Mouse (Mus musculus) hindbrain, embryonic 12.5 days (tissue): ENCODE results near the gene Prkca. TPM values are rescaled to one million over a fixed set of nuclear protein-coding genes. Genes with fewer than 3 reads are reported as not detected.

Experiments
- ATAC-seq: fragments of 200-750 bp; cut with Nextera tagmentation; 2 replicates; pipeline ENCODE4 v1.8.0; 2017; ENCODE audit warnings: moderate TSS enrichment; ENCODE audit not compliant: low FRiP score
- H3K27ac ChIP-seq: fragments of 300-500 bp; sonication (generic); 2 replicates; pipeline ENCODE4 v1.5.1; 2016; ENCODE audit warnings: mild to moderate bottlenecking
- H3K27me3 ChIP-seq: fragments of 300-500 bp; sonication (generic); 2 replicates; pipeline ENCODE4 v1.6.1; 2016; ENCODE audit warnings: mild to moderate bottlenecking
- H3K36me3 ChIP-seq: fragments of 300-500 bp; sonication (generic); 2 replicates; pipeline ENCODE4 v1.6.1; 2016; ENCODE audit warnings: mild to moderate bottlenecking
- H3K4me1 ChIP-seq: fragments of 300-500 bp; sonication (generic); 2 replicates; pipeline ENCODE4 v1.6.1; 2016
- H3K4me2 ChIP-seq: fragments of 300-500 bp; sonication (generic); replicated peaks from 2 replicates; pipeline ENCODE4 v1.6.1; 2016; ENCODE audit warnings: mild to moderate bottlenecking
- H3K4me3 ChIP-seq: fragments of 300-500 bp; sonication (generic); 2 replicates; pipeline ENCODE4 v1.5.1; 2016; ENCODE audit warnings: mild to moderate bottlenecking
- H3K9ac ChIP-seq: fragments of 300-500 bp; sonication (generic); 2 replicates; pipeline ENCODE4 v1.6.1; 2016; ENCODE audit warnings: mild to moderate bottlenecking, moderate library complexity
- H3K9me3 ChIP-seq: fragments of 300-500 bp; sonication (generic); replicated peaks from 2 replicates; pipeline ENCODE4 v1.6.1; 2016; ENCODE audit warnings: mild to moderate bottlenecking
- WGBS: fragments of 180-500 bp; shearing (Covaris S2); methylation state at CpG from one replicate; pipeline ENCODE4 v1.1.7; 2016; 5-methylcytosine and 5-hydroxymethylcytosine counted together
- polyA plus RNA-seq: library from polyadenylated mRNA; unstranded; fragments of >200 nt; fragmentation: Nextera tagmentation; extraction: Ambion mirVana; gene quantifications from 2 replicates; pipeline ENCODE4 v1.2.1, GENCODE M21; 2016

Gene Prkca
- polyA plus RNA-seq, 1 experiment from 2014 or later: 8.3 TPM

DNA sequence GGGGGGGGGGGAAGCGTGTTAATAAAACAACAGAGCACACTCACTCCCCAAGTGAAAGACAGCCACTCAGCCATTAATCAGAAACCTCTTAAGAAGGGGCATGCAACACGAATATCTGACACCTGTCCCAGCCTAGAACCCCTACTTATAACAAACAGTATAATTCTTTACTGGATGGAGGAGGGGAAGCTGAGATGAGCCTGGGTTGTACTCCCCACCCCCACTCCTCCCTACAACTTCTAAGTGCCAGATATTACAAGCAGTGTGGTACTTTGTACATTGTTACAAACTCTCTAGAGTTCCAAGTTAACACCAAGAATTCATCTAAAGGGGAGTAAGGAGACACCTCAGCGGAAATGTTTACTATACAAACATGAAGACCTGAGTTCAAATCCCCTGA, 9.1 kb downstream of the Prkca start:
- Histone ChIP-seq H3K27ac (no peak overlapping the region), H3K36me3 (no peaks in the 10 kb centered on the region), H3K4me2 (no peak overlapping the region), H3K9ac (no peak overlapping the region), H3K4me3 (no peak overlapping the region), H3K27me3 (no peaks in the 10 kb centered on the region), H3K4me1 (peaks cover 11% of the 10 kb centered on the region), H3K9me3 (no peaks in the 10 kb centered on the region)
- WGBS: 68% methylated on average over 3 of the region's 3 CpGs
- ATAC-seq: no peak

DNA sequence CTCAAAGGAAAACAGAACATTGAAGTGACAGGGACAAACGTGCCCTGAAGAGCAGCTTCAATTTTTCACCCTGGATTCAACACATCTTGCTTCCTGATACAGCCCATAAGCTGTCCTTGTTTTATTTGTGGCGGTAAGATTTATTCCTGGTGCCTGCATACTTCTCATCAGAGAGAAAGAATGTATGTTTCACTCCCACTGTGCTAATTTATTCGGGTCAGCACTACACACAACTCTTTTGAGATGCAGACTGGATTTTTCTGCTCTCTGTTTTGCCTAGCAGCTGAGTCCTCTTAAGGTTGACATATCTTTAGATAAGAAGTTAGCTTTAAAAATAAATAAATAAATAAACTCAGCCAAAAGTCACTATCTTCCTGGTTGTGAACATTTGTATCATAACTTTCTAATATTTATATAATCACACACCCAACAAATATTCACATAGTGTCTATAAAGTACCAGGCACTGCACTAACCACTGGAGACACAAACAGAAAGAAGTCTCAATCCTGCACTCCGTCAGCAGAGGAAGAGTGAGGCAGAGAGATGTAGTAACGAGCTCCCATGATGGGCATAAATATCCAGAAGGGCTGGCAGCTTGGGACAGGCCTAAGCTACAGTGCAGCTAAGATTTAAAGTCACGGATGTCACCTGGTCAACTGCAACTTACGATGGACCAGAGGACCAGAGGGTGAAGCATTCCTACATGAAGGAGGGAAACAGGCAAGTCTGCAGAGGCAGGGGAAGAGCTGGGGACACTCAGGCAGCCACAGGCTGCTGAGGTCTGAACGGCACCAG, 9.9 kb downstream of the Prkca start:
- Histone ChIP-seq H3K4me1 (peaks cover 11% of the 10 kb centered on the region), H3K9ac (no peak overlapping the region), H3K27me3 (no peaks in the 10 kb centered on the region), H3K9me3 (no peaks in the 10 kb centered on the region), H3K4me3 (no peak overlapping the region), H3K27ac (no peak overlapping the region), H3K36me3 (no peaks in the 10 kb centered on the region), H3K4me2 (no peak overlapping the region)
- WGBS: 58% methylated on average over 8 of the region's 8 CpGs
- no peak for ATAC-seq

DNA sequence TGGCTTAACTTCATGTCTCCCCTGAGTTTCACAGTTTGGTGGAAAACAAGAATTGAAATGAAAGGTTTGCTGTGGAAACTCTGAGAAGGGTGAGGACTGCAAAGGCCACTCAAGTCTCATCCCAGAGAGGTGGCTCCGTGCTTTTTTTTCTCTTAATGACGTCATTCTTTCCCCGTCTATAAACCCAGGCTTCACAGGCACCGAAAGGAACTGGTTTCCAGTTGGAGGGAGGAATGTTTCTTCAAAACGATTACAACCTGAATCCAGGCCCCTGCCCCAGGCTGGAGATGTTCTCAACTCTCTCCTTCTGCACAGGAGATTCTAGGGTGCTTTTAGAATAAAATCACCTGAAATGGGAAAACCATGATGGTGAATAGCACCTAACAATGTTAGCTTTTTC, 10.7 kb downstream of the Prkca start:
- Histone ChIP-seq H3K9me3 (no peaks in the 10 kb centered on the region), H3K27me3 (no peaks in the 10 kb centered on the region), H3K4me2 (no peak overlapping the region), H3K27ac (no peak overlapping the region), H3K4me1 (peaks cover 11% of the 10 kb centered on the region), H3K9ac (no peak overlapping the region), H3K4me3 (no peak overlapping the region), H3K36me3 (no peaks in the 10 kb centered on the region)
- ATAC-seq: no peak
- 69% methylated on average over 5 of the region's 5 CpGs for WGBS

DNA sequence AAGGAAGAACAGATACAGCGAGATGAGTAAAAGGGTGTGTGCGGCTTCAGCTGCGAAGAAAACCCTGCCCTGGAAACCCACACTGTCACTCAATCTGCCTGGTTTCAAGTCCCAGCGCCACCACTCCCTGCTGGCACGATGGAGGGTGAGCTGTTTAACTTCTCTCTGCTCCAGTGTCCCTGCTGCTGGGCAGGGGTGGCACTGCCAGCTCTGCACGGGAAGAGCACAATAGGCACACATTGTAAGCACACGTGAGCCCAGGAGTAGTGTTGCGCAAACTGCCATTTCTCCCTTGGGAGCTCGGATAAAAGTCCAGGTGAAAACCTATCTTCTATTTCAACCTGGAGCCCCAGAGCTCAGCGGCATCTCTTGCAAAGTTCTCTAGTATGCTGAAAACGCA, 12.9 kb downstream of the Prkca start:
- Histone ChIP-seq H3K9ac (no peak overlapping the region), H3K4me2 (no peak overlapping the region), H3K27me3 (no peaks in the 10 kb centered on the region), H3K4me3 (no peak overlapping the region), H3K4me1 (peaks cover 8% of the 10 kb centered on the region; the same call in 1 of the 2 replicates), H3K36me3 (no peaks in the 10 kb centered on the region), H3K27ac (no peak overlapping the region), H3K9me3 (no peaks in the 10 kb centered on the region)
- no peak for ATAC-seq
- whole genome bisulfite sequencing: 85% methylated on average over 11 of the region's 11 CpGs

DNA sequence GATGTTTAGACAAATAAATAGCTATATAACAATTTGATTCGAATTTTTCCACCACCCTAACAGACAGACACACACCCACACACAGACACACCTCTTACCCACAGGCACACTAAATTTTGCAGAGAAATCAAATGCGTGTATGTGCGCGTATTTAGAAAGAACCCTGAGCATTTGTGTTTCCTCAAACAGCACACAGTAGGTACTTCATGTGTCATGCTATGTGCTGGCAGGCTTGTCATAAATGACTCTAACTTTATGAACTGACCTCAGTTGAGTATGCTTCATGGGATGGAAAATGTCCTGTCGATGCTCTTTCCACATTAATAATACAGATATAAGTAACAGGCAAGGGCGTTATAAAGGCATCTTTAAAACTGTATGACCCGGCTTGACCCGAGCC, 17.8 kb downstream of the Prkca start:
- WGBS: 85% methylated on average over 8 of the region's 8 CpGs
- no peak for ATAC-seq
- H3K4me1 ChIP-seq: no peaks in the 10 kb centered on the region

DNA sequence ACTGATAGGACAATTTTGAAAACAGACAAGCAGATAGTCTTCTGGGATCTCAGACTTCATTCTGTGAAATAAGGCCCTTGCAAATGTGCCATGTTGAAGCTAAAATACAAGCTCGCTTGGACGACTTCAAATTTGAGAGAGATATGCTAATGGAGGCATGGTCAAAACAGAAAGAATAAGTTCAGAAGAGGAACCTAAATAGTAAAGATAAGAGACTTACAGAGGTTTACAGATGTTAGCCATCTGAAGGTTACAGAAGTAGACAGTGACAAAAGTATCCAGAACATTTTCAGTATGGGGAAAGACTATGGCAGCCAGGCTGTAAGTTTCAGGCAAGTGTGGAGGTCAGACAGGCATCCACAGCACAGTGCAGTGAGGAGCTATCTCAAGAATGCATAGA, 21.6 kb downstream of the Prkca start:
- peaks cover 4% of the 10 kb centered on the region; the same call in 1 of the 2 replicates for H3K4me1 ChIP-seq
- no peaks in the 10 kb centered on the region for H3K27me3 ChIP-seq
- H3K9ac ChIP-seq: no peak overlapping the region
- WGBS: 95% methylated on average over 2 of the region's 2 CpGs
- no peak overlapping the region for H3K27ac ChIP-seq
- ATAC-seq: no peak
- no peak overlapping the region for H3K4me3 ChIP-seq
- H3K9me3 ChIP-seq: no peaks in the 10 kb centered on the region
- no peaks in the 10 kb centered on the region for H3K36me3 ChIP-seq
- H3K4me2 ChIP-seq: no peak overlapping the region

More for the DNA sequence above, 17.8 kb downstream of the Prkca start:
- no peaks in the 10 kb centered on the region for H3K36me3 ChIP-seq
- H3K27me3 ChIP-seq: no peaks in the 10 kb centered on the region
- H3K4me2 ChIP-seq: no peak overlapping the region
- no peaks in the 10 kb centered on the region for H3K9me3 ChIP-seq
- H3K27ac ChIP-seq: no peak overlapping the region
- no peak overlapping the region for H3K9ac ChIP-seq
- H3K4me3 ChIP-seq: no peak overlapping the region

DNA sequence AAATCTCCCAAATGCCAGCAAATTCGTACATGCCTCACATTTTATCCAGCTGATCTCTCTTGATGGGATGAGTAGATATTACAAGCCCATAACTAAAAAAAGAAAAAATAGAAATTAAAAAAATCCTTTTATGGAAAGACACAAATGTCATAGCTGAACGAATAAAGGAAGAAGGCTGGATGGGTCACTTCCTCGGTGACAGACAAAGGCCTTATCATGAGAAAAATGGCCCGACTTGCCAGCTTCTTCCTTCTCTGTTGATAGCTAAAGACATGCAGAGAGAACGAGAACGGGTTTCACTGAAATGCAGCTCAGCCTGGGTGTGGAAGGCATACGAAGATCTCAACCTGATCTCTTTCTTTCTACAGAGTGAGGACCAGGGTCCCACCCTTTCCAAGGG, 23.2 kb downstream of the Prkca start:
- Histone ChIP-seq H3K4me3 (no peak overlapping the region), H3K4me1 (peaks cover 4% of the 10 kb centered on the region; the same call in 1 of the 2 replicates), H3K36me3 (no peaks in the 10 kb centered on the region), H3K27ac (no peak overlapping the region), H3K27me3 (no peaks in the 10 kb centered on the region), H3K9ac (no peak overlapping the region), H3K9me3 (no peaks in the 10 kb centered on the region), H3K4me2 (no peak overlapping the region)
- no peak for ATAC-seq
- WGBS: 85% methylated on average over 7 of the region's 7 CpGs

DNA sequence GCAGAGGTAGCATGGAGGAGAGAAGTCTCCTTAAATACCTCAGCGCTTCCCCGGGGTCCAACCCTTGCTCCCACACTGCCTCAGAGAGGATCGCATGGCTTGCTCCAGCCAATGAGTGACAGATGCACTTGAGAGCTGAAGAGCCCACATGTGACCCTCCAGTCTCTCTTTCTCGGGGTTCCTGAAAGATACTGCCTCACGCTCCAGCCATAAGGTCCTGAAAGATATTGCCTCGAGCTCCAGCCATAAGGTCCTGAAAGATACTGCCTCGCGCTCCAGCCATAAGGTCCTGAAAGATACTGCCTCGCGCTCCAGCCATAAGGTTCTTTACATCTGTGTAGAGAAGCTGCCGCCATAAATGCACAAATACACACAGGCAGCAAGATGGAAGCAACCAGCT, 24.6 kb downstream of the Prkca start:
- no peak overlapping the region for H3K4me3 ChIP-seq
- no peak overlapping the region for H3K4me2 ChIP-seq
- no peak overlapping the region for H3K27ac ChIP-seq
- 89% methylated on average over 11 of the region's 11 CpGs for WGBS
- no peak overlapping the region for H3K9ac ChIP-seq
- no peak for ATAC-seq
- H3K27me3 ChIP-seq: no peaks in the 10 kb centered on the region
- no peaks in the 10 kb centered on the region for H3K9me3 ChIP-seq
- no peaks in the 10 kb centered on the region for H3K36me3 ChIP-seq
- H3K4me1 ChIP-seq: peaks cover 4% of the 10 kb centered on the region; the same call in 1 of the 2 replicates

DNA sequence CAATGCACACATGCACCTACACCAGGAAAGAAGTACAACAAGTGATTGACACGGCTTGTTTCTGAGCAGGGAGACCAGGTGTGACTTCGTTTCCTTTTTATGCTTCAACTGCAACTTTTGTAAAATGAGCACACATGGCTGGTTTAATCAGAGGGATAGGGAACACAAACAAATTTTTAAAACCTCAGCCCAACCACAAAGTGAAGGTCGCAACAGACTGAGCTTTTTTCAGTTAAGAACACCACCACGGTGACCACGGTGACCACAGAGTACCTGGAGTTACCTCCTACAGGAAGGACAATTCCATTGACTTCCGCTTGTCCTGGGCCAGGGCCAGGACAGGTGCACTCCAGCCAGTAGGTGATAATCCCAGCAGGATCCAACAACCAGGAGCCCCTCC, 25.9 kb downstream of the Prkca start:
- WGBS: 73% methylated on average over 6 of the region's 6 CpGs
- Histone ChIP-seq H3K27me3 (no peaks in the 10 kb centered on the region), H3K4me1 (peaks cover 4% of the 10 kb centered on the region; the same call in 1 of the 2 replicates), H3K4me3 (no peak overlapping the region), H3K36me3 (no peaks in the 10 kb centered on the region), H3K27ac (no peak overlapping the region), H3K9me3 (no peaks in the 10 kb centered on the region), H3K4me2 (no peak overlapping the region), H3K9ac (no peak overlapping the region)
- no peak for ATAC-seq

DNA sequence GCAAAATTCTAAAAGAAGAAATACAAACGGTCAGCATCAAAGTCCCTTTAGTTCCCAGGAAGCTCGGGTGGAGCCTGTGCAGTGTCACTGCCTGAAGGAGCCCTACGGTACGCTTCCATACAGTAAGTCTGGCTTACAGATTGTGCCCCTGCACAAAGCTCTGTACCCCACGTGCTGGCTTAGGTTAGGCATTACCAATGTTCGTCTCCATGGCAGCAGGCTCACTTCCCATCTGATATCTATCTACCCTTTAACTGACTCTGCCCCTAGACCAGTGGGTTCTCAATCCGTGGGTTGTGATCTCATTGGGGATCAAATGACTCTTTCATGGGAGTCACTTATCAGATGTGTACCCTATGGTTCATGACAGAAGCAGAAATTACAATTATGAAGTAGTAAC, 28.0 kb downstream of the Prkca start:
- Histone ChIP-seq H3K27ac (no peak overlapping the region), H3K4me1 (peaks cover 4% of the 10 kb centered on the region; the same call in 1 of the 2 replicates), H3K9ac (no peak overlapping the region), H3K27me3 (no peaks in the 10 kb centered on the region), H3K36me3 (no peaks in the 10 kb centered on the region), H3K4me2 (no peak overlapping the region), H3K4me3 (no peak overlapping the region), H3K9me3 (no peaks in the 10 kb centered on the region)
- 89% methylated on average over 7 of the region's 7 CpGs for WGBS
- ATAC-seq: no peak

DNA sequence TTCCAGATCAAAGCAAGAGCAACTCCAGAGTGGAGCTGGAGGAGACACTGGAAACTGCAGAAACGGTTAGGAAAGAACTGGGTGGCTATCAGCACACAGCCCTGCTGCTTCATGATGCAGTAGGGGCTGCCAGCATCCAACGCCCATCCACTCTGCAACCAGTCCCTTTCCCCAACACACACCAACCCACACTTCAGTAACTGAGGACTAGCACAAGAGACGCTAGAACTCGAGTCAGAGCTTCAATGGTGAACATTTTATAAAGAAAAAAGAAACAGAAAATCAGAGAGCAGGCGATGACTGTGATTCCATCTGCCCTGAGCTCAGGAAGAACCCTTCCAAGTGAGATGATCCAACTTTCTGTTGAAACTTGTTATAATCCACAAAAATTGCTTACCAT, 31.2 kb downstream of the Prkca start:
- Histone ChIP-seq H3K9ac (no peak overlapping the region), H3K27ac (no peak overlapping the region), H3K36me3 (no peaks in the 10 kb centered on the region), H3K4me3 (no peak overlapping the region), H3K4me1 (no peaks in the 10 kb centered on the region), H3K4me2 (no peak overlapping the region), H3K27me3 (no peaks in the 10 kb centered on the region), H3K9me3 (no peaks in the 10 kb centered on the region)
- no peak for ATAC-seq
- 85% methylated on average over 5 of the region's 5 CpGs for WGBS

DNA sequence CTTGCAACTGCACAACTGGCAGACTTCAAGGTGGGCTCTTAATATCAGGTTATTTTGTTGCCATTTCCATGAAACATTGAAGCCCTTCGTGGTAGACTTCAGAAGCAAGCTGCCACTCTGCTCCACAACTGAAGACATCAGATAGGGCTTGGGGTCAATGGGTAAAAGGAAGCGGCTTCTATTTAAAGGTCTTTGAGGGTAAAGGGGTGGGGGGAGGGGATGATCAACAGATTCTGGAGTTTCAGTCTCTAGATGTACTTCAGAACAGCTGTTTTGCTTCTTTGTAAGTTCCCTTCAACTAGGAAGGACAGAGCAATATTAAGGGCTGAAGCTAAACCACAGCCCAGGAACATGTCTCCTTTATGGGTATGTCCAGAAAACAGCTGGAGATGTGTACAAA, 31.8 kb downstream of the Prkca start:
- Histone ChIP-seq H3K4me3 (no peak overlapping the region), H3K27ac (no peak overlapping the region), H3K36me3 (no peaks in the 10 kb centered on the region), H3K4me2 (no peak overlapping the region), H3K9ac (no peak overlapping the region), H3K4me1 (0 out of 2 replicates have a peak, but pooled peaks cover under 1% of the 10 kb centered on the region), H3K27me3 (no peaks in the 10 kb centered on the region), H3K9me3 (no peaks in the 10 kb centered on the region)
- no peak for ATAC-seq
- 82% methylated on average over 2 of the region's 2 CpGs for WGBS

DNA sequence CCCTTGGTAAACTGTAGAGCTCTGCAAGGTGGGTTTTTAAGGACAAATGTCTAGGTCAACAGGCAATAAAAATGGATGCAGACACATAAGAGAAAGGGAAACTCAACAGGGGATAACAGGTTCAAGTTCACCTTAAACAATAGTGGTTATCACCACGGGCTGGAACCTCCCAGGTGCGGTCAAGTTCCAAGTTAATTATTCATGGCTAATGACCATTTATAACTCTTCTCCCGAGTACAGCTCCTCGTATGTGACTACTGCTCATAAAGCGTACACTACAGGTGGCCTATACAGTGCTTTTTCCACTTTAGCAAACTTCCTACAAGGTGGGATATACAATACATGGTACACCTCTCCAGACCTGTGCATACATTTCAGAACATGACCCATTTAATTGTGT, 33.9 kb downstream of the Prkca start:
- H3K4me2 ChIP-seq: no peak overlapping the region
- 86% methylated on average over 5 of the region's 5 CpGs for WGBS
- no peak for ATAC-seq
- 0 out of 2 replicates have a peak, but pooled peaks cover 6% of the 10 kb centered on the region for H3K4me1 ChIP-seq
- no peaks in the 10 kb centered on the region for H3K36me3 ChIP-seq
- H3K9me3 ChIP-seq: no peaks in the 10 kb centered on the region
- no peak overlapping the region for H3K9ac ChIP-seq
- H3K27me3 ChIP-seq: no peaks in the 10 kb centered on the region
- no peak overlapping the region for H3K4me3 ChIP-seq
- H3K27ac ChIP-seq: no peak overlapping the region
